Mouse (Mus musculus) right cerebral cortex, postnatal 36 days (tissue): ENCODE results near the gene Olfr1322.

Experiments used
- DNase-seq, 2 experiments: peaks; one replicate each; pipeline ENCODE4 v3.0.0; 2022; ENCODE audit warnings: low spot score in 2 of 2, mixed read lengths in 1 of 2

Gene Olfr1322

DNA sequence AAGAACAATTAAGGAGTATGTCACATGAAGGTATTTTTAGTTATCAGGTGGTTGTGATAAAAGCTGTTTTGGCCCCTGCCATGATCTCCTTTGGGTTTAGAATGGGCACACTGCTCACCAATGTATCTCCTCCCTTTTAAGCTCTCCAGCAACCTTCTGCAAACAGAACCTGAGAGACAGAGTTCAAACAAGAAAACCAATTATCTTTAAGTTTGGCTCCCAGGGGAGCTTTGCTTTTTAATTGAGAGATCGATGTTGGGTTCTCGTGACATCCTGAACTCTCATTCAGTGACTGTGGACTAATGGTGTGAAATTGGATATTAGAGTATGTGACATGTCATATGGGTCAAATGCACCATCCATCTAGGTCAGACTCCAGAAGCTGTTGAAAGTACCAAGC lies at the start of gene Olfr1322:
TSS of gene Olfr1322 (minus strand) at position 101 of the 400 bp plus-strand sequence.
- no peak for DNase-seq

- no peak for DNase-seq
These were observed 13.5 kb downstream of the Olfr1322 start for GRCm38 (mm10) chrX:49877651-49878349.
